Mouse (Mus musculus): ENCODE data around the gene Hipk1.

- TF ChIP-seq CTCF (IDR thresholded peaks at IDR 0.05; ENCODE audit: extremely low read depth, insufficient read length, insufficient replicate concordance, low read depth, low read length) (no peak), POLR2A (IDR thresholded peaks at IDR 0.05; ENCODE audit: low read depth, low read length) (no peak)
Observed at GRCm38 (mm10) chr3:103779183-103779582, 12.2 kb downstream of the Hipk1 start.
